Mouse (Mus musculus): ENCODE measurements around the gene Hist2h3b. TPM values are rescaled to one million over a fixed set of nuclear protein-coding genes. Genes with fewer than 3 reads are reported as not detected.
"Not testable (repeated sequence)": the region's sequence is repeated elsewhere in the genome, so short reads cannot be mapped to it uniquely, and the experiment has no call there.

The Hist2h3b gene
- polyA plus RNA-seq, 1 experiment from 2014 or later: 78.4 TPM

DNA sequence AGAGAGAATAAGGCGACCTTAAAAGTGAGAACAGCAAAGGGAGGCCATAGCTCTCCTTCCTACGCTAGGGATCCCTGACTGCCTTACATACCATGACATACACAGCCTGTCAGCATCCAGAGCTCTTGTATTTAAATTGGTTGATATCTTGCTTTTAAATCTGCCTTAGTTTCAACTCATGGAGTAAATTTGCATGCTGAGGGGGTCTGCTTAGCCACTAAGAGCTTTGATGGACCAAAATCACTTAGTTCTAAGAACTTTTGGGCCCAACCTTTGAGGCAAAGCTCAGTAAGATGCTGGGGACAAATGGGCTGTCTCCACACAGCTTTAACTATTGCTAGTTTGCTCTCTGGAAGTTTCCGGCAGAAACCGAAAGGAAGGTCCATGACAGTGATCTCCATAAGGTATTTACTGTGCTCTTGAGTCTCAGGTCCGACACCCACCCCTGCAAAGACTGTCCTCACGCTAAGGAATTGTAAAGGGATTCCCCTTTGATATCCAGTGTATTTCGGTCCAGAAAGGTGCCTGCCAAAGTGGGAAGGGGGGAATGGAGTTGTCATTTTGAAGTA lies 31.0 kb upstream of the Hist2h3b start:
- Histone ChIP-seq H3K4me1 (ENCODE audit: control insufficient read depth, low read depth, low read length) (peaks cover 27% of the 10 kb centered on the region), H3K27me3 (ENCODE audit: control insufficient read depth, insufficient read depth, low read depth, low read length) (no peaks in the 10 kb centered on the region), H3K4me3 (ENCODE audit: low read depth, low read length) (peak overlapping the region; percentile 69), H3K27ac (ENCODE audit: low read length) (peak overlapping the region; percentile 92), H3K9me3 (replicated peaks; ENCODE audit: control insufficient read depth, low read length) (no peaks in the 10 kb centered on the region), H3K9ac (ENCODE audit: low read depth, low read length) (peak overlapping the region; percentile 84), H3K36me3 (ENCODE audit: control insufficient read depth, insufficient read depth) (no peaks in the 10 kb centered on the region), H3K4me2 (ENCODE audit: low read depth, low read length) (peak overlapping the region; percentile 74)
- ATAC-seq (ENCODE audit: low read depth): no peak
- 20% methylated on average over 7 of the region's 7 CpGs for WGBS (ENCODE audit: insufficient replicate concordance)

GRCm38 (mm10) chr3:96237904-96238511 lies 30.4 kb upstream of the Hist2h3b start:
- ATAC-seq (ENCODE audit: low read depth): no peak
- peak overlapping the region; percentile 74 for H3K4me2 ChIP-seq (ENCODE audit: low read depth, low read length)
- WGBS (ENCODE audit: insufficient replicate concordance): under 1% methylated on average over 12 of the region's 12 CpGs
- H3K36me3 ChIP-seq (ENCODE audit: control insufficient read depth, insufficient read depth): no peaks in the 10 kb centered on the region
- H3K4me1 ChIP-seq (ENCODE audit: control insufficient read depth, low read depth, low read length): peaks cover 29% of the 10 kb centered on the region
- H3K4me3 ChIP-seq (ENCODE audit: low read depth, low read length): peak overlapping the region; percentile 69
- peak overlapping the region; percentile 92 for H3K27ac ChIP-seq (ENCODE audit: low read length)
- no peaks in the 10 kb centered on the region for H3K9me3 ChIP-seq (replicated peaks; ENCODE audit: control insufficient read depth, low read length)
- H3K27me3 ChIP-seq (ENCODE audit: control insufficient read depth, insufficient read depth, low read depth, low read length): no peaks in the 10 kb centered on the region
- peak overlapping the region; percentile 84 for H3K9ac ChIP-seq (ENCODE audit: low read depth, low read length)

DNA sequence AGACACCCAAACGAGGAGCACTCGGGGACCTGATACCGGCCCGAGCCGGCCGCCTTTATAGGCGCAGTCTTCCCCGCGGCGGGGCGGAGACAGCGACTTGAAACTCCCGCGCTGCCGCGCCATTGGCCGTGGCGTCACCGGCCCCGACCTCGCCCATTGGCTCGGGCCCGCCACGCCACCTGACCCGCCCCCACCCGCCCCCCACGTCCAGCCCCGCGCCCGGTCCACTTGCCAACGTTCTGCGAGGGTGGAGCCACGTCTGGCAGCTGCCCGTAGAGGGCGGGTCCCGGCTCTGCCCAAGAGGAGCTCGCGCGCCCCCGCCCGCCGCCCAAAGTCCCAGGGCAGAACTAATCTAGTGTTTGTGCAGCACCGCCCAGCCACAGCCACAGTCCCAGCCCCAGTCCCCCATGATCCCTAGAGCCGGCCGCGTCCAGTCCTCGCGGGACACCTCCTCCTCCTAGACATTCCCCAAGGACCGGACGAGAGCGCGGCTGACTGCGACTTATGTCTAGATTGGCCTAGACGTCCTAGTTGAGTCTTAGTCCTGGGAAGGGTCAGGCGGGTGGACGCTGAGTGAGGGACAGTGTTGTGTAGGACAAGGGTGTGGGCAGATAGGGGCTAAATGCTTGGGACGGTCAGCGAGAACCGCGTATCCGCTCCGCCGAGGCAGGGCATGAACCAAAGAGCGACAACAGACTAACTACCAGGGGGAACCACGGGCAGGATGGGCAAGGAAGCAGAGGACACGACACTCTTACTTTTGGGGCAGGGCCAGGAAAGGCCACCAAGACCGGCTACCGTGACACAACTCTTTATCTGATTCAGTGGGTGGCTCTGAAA lies 29.3 kb upstream of the Hist2h3b start, which contains the start of gene Hist2h3c2:
Gene Hist2h3c2 (minus strand): TSS at position 174 of the 840 bp plus-strand sequence.
- Histone ChIP-seq H3K9ac (ENCODE audit: low read depth, low read length) (peak within 1 kb of the TSS; percentile 84), H3K4me2 (ENCODE audit: low read depth, low read length) (peak within 1 kb of the TSS; percentile 74), H3K27ac (ENCODE audit: low read length) (peak within 1 kb of the TSS; percentile 92), H3K4me3 (ENCODE audit: low read depth, low read length) (peak within 1 kb of the TSS; percentile 69), H3K4me1 (ENCODE audit: control insufficient read depth, low read depth, low read length) (peaks cover 40% of the 10 kb centered on the region)
- H3K9me3 ChIP-seq (replicated peaks; ENCODE audit: control insufficient read depth, low read length); H3K36me3 ChIP-seq (ENCODE audit: control insufficient read depth, insufficient read depth); H3K27me3 ChIP-seq (ENCODE audit: control insufficient read depth, insufficient read depth, low read depth, low read length): not testable (repeated sequence)
- WGBS (ENCODE audit: insufficient replicate concordance): 0% methylated on average over 10 of the region's 68 CpGs
- ATAC-seq (ENCODE audit: low read depth): peak; percentile 77

DNA sequence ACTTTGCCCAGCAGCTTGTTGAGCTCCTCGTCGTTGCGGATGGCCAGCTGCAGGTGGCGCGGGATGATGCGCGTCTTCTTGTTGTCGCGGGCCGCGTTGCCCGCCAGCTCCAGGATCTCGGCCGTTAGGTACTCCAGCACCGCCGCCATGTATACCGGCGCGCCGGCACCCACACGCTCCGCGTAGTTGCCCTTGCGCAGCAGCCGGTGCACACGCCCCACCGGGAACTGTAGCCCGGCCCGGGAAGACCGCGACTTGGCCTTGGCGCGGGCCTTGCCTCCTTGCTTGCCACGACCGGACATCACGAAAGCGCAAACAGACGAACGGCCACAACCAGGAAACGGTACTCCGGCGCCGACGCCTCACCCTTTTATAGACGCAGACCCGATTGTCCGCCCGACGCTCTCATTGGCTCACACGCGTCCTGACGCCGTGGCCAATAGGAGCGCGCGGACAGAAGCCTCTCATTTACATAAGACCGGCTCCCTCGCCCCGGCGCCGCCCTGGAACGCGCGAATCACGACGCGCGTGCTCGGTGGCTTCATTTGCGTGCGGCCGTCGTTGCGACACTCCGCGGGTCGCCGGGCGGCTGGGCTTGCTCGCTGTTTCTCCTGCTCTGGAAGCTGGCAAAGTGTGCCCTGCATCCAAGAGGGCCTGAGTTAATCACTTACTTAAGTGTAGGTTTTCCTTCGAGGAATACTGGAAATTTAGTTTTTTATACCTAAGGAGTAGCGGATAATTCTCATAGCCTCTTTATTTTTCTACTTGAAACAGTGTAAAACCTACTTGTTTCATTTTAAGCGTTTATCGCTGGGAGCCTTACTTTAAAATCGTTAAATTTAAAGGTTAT lies 28.3 kb upstream of the Hist2h3b start, which contains the start of gene Hist2h2aa2:
Gene Hist2h2aa2 (minus strand): TSS at position 328 of the 850 bp plus-strand sequence.
- H3K9me3 ChIP-seq (replicated peaks; ENCODE audit: control insufficient read depth, low read length); H3K36me3 ChIP-seq (ENCODE audit: control insufficient read depth, insufficient read depth); H3K27me3 ChIP-seq (ENCODE audit: control insufficient read depth, insufficient read depth, low read depth, low read length): not testable (repeated sequence)
- Histone ChIP-seq H3K4me2 (ENCODE audit: low read depth, low read length) (peak within 1 kb of the TSS; percentile 63), H3K4me3 (ENCODE audit: low read depth, low read length) (peak within 1 kb of the TSS; percentile 39), H3K27ac (ENCODE audit: low read length) (peak within 1 kb of the TSS; percentile 91), H3K4me1 (ENCODE audit: control insufficient read depth, low read depth, low read length) (peaks cover 43% of the 10 kb centered on the region), H3K9ac (ENCODE audit: low read depth, low read length) (peak within 1 kb of the TSS; percentile 63)
- peak; percentile 66 for ATAC-seq (ENCODE audit: low read depth)
- 5% methylated on average over 18 of the region's 85 CpGs for WGBS (ENCODE audit: insufficient replicate concordance)

DNA sequence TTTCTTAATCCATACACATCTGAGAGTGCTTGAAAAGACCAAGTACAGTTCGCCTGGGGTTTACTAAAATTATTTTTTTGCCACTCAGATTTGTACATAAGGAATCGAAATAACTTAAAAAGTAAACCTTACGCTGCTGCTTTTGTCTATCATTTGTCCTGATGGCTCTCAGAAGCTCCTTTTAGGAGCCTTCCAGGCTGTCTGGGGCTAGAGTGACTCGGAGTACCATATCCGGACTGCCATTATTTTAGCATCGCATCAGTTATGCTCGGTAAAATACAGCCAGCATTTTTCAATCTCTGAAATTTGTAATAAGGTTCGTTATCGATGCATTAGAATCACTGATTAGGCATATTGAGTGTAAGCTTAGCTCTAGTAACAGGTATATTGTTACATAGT lies 27.7 kb upstream of the Hist2h3b start:
- Histone ChIP-seq H3K27ac (ENCODE audit: low read length) (peak overlapping the region; percentile 91), H3K27me3 (ENCODE audit: control insufficient read depth, insufficient read depth, low read depth, low read length) (no peaks in the 10 kb centered on the region), H3K36me3 (ENCODE audit: control insufficient read depth, insufficient read depth) (no peaks in the 10 kb centered on the region), H3K4me3 (ENCODE audit: low read depth, low read length) (peak overlapping the region; percentile 36), H3K9ac (ENCODE audit: low read depth, low read length) (peak overlapping the region; percentile 63), H3K9me3 (replicated peaks; ENCODE audit: control insufficient read depth, low read length) (no peaks in the 10 kb centered on the region), H3K4me1 (ENCODE audit: control insufficient read depth, low read depth, low read length) (peaks cover 42% of the 10 kb centered on the region), H3K4me2 (ENCODE audit: low read depth, low read length) (peak overlapping the region; percentile 63)
- no peak for ATAC-seq (ENCODE audit: low read depth)
- WGBS (ENCODE audit: insufficient replicate concordance): 76% methylated on average over 9 of the region's 9 CpGs

GRCm38 (mm10) chr3:96243921-96244572 lies 24.4 kb upstream of the Hist2h3b start:
- H3K9me3 ChIP-seq (replicated peaks; ENCODE audit: control insufficient read depth, low read length): no peaks in the 10 kb centered on the region
- H3K36me3 ChIP-seq (ENCODE audit: control insufficient read depth, insufficient read depth): no peaks in the 10 kb centered on the region
- WGBS (ENCODE audit: insufficient replicate concordance): 59% methylated on average over 7 of the region's 7 CpGs
- H3K4me2 ChIP-seq (ENCODE audit: low read depth, low read length): peak overlapping the region; percentile 68
- ATAC-seq (ENCODE audit: low read depth): no peak
- H3K4me1 ChIP-seq (ENCODE audit: control insufficient read depth, low read depth, low read length): peaks cover 33% of the 10 kb centered on the region
- peak overlapping the region; percentile 72 for H3K9ac ChIP-seq (ENCODE audit: low read depth, low read length)
- peak overlapping the region; percentile 61 for H3K4me3 ChIP-seq (ENCODE audit: low read depth, low read length)
- H3K27ac ChIP-seq (ENCODE audit: low read length): peak overlapping the region; percentile 96
- H3K27me3 ChIP-seq (ENCODE audit: control insufficient read depth, insufficient read depth, low read depth, low read length): no peaks in the 10 kb centered on the region

- Histone ChIP-seq H3K4me3 (ENCODE audit: low read depth, low read length) (peak within 1 kb of the TSS; percentile 61), H3K27ac (ENCODE audit: low read length) (peak within 1 kb of the TSS; percentile 96), H3K4me1 (ENCODE audit: control insufficient read depth, low read depth, low read length) (peaks cover 42% of the 10 kb centered on the region), H3K9ac (ENCODE audit: low read depth, low read length) (peak within 1 kb of the TSS; percentile 72), H3K4me2 (ENCODE audit: low read depth, low read length) (peak within 1 kb of the TSS; percentile 68)
- H3K36me3 ChIP-seq (ENCODE audit: control insufficient read depth, insufficient read depth); H3K27me3 ChIP-seq (ENCODE audit: control insufficient read depth, insufficient read depth, low read depth, low read length); H3K9me3 ChIP-seq (replicated peaks; ENCODE audit: control insufficient read depth, low read length): not testable (repeated sequence)
- peak; percentile 70 for ATAC-seq (ENCODE audit: low read depth)
- 0% methylated on average over 25 of the region's 88 CpGs for WGBS (ENCODE audit: insufficient replicate concordance)
Observed at GRCm38 (mm10) chr3:96245003-96245886, 23.2 kb upstream of the Hist2h3b start, which contains the start of gene Hist2h2aa1. Gene Hist2h2aa1, plus strand, starts transcription at chr3:96245497.
